Mouse (Mus musculus) intestine, embryonic 14.5 days (tissue): ENCODE measurements around the gene Olfr628. TPM values are rescaled to one million over a fixed set of nuclear protein-coding genes. Genes with fewer than 3 reads are reported as not detected.
"Not testable (repeated sequence)": the region's sequence is repeated elsewhere in the genome, so short reads cannot be mapped to it uniquely, and the experiment has no call there.

Experiments
- ATAC-seq: fragments of 200-750 bp; cut with Nextera tagmentation; replicated peaks from 2 replicates; pipeline ENCODE4 v1.8.0; 2017; ENCODE audit warnings: low read depth, moderate number of reproducible peaks, moderate TSS enrichment, moderate library complexity; ENCODE audit not compliant: low FRiP score, low TSS enrichment
- DNase-seq: peaks from one replicate; pipeline ENCODE4 v3.0.0-alpha.2; 2018; ENCODE audit warnings: low spot score
- H3K27ac ChIP-seq: fragments of 300-500 bp; sonication (generic); 2 replicates; pipeline ENCODE4 v1.5.1; 2014; ENCODE audit warnings: low read depth, mild to moderate bottlenecking, control low read depth
- H3K27me3 ChIP-seq: fragments of 300-500 bp; sonication (generic); replicated peaks from 2 replicates; pipeline ENCODE4 v1.6.1; 2014; ENCODE audit warnings: low read length, control low read depth; ENCODE audit not compliant: control insufficient read depth, insufficient read depth
- H3K36me3 ChIP-seq: fragments of 300-500 bp; sonication (generic); 2 replicates; pipeline ENCODE4 v1.6.1; 2014; ENCODE audit warnings: low read length, control low read depth; ENCODE audit not compliant: control insufficient read depth, insufficient read depth
- H3K4me1 ChIP-seq: fragments of 300-500 bp; sonication (generic); replicated peaks from 2 replicates; pipeline ENCODE4 v1.6.1; 2014; ENCODE audit warnings: low read length, control low read depth, mixed read lengths; ENCODE audit not compliant: control insufficient read depth, insufficient read depth
- H3K4me2 ChIP-seq: fragments of 300-500 bp; sonication (generic); 2 replicates; pipeline ENCODE4 v1.6.1; 2014; ENCODE audit warnings: low read length
- H3K4me3 ChIP-seq: fragments of 300-500 bp; sonication (generic); 2 replicates; pipeline ENCODE4 v1.5.1; 2014; ENCODE audit warnings: low read depth, low read length, control low read depth, mixed read lengths
- H3K9ac ChIP-seq: fragments of 300-500 bp; sonication (generic); 2 replicates; pipeline ENCODE4 v1.6.1; 2014; ENCODE audit warnings: mild to moderate bottlenecking, low read length
- H3K9me3 ChIP-seq: fragments of 300-500 bp; sonication (generic); 2 replicates; pipeline ENCODE4 v1.6.1; 2016; ENCODE audit warnings: low read length, control low read depth; ENCODE audit not compliant: control insufficient read depth
- WGBS: fragments of 180-500 bp; shearing (Covaris S2); extraction: QIAGEN DNeasy Blood & Tissue Kit; methylation state at CpG from one replicate; pipeline ENCODE4 v1.1.7; 2014; 5-methylcytosine and 5-hydroxymethylcytosine counted together
- polyA plus RNA-seq: library from polyadenylated mRNA; unstranded; fragments of >200 nt; fragmentation: Nextera tagmentation; extraction: Ambion mirVana; gene quantifications from 2 replicates; pipeline ENCODE4 v1.2.1, GENCODE M21; 2014

Gene Olfr628
- polyA plus RNA-seq, 1 experiment from 2014 or later = not detected

DNA sequence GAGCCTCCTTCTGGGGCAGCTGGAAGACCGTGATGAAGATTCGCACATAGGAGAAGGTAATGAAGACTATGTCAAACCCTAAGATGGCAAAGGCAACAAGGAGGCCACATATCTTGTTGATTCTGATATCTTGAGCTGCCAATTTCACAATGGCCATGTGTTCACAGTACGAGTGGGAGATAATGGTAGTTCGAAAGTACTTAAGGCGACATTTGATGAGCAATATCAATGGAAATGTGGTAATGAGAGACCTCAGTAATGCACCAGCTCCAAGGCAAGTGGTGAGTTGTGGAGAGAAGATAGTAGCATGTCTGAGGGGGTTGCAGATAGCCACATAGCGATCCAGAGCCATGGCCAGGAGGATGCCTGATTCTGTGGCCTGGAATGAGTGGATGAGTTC lies 37.5 kb downstream of the Olfr628 start:
- not testable (repeated sequence) for H3K27ac ChIP-seq, H3K4me3 ChIP-seq, H3K27me3 ChIP-seq, H3K9me3 ChIP-seq, H3K4me2 ChIP-seq, ATAC-seq, H3K9ac ChIP-seq, DNase-seq, H3K36me3 ChIP-seq, H3K4me1 ChIP-seq
- WGBS = 94% methylated on average over 6 of the region's 6 CpGs

DNA sequence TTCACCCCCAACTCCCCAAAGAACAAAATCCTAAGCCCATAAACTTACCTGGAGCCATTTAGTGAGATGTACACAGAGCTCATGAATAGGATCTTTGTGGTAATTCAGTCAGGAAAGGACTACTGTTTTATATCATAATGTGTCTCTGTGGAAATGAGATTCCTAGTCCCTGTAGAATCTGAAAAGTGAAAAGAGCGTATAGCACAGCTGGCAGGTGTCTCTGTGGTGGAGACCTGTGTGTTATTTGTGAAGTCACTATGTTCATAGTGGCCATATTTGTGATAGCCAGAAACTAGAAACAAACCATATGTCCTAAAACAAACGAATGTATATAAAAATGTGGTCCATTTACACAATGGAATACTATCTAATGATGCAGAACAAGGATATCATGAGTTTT lies 41.3 kb downstream of the Olfr628 start, which contains the start of gene Olfr69:
Olfr69 (minus strand) TSS at position 101 of the 400 bp plus-strand sequence.
- no peak for ATAC-seq
- Histone ChIP-seq H3K4me1 (no peaks in the 10 kb centered on the region), H3K4me2 (no peak within 1 kb of the TSS), H3K4me3 (no peak within 1 kb of the TSS), H3K9ac (no peak within 1 kb of the TSS), H3K27me3 (no peaks in the 10 kb centered on the region), H3K9me3 (no peaks in the 10 kb centered on the region), H3K36me3 (no peaks in the 10 kb centered on the region), H3K27ac (no peak within 1 kb of the TSS)
- WGBS = 81% methylated on average over 2 of the region's 2 CpGs
- DNase-seq = no peak

DNA sequence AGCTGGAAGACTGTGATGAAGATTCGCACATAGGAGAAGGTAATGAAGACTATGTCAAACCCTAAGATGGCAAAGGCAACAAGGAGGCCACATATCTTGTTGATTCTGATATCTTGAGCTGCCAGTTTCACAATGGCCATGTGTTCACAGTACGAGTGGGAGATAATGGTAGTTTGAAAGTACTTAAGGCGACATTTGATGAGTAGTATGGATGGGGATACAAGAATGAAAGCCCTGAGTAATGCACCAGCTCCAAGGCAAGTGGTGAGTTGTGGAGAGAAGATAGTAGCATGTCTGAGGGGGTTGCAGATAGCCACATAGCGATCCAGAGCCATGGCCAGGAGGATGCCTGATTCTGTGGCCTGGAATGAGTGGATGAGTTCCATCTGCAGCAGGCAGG lies 47.5 kb downstream of the Olfr628 start:
- H3K9me3 ChIP-seq, H3K4me1 ChIP-seq, ATAC-seq, H3K27ac ChIP-seq, H3K27me3 ChIP-seq, H3K36me3 ChIP-seq, H3K4me3 ChIP-seq, DNase-seq, H3K4me2 ChIP-seq, H3K9ac ChIP-seq: not testable (repeated sequence)
- 79% methylated on average over 4 of the region's 4 CpGs for WGBS

DNA sequence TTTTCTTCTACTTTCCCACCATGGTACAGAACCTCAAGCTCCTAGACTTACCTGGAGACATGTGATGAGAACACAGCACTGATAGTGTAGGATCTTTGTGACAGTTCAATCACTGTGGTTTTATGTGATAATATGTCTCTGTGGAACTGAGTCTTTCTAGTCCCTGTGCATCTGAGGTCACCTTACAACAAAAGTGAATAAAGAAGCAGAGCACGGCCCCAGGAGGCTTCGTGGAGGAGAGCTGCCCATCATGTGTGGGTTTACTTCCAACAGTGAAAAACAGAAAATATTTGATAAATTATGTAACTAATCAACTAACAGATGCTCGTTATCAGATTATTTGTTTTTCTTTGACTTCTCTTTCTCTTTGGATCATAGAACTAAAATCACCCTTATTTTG lies 49.4 kb downstream of the Olfr628 start, which contains the start of gene Olfr68:
Olfr68 (minus strand) TSS at position 101 of the 400 bp plus-strand sequence.
- no peak within 1 kb of the TSS for H3K27ac ChIP-seq
- no peak for DNase-seq
- no peak for ATAC-seq
- no peak within 1 kb of the TSS for H3K4me2 ChIP-seq
- H3K9me3 ChIP-seq = no peaks in the 10 kb centered on the region
- H3K9ac ChIP-seq = no peak within 1 kb of the TSS
- no peaks in the 10 kb centered on the region for H3K4me1 ChIP-seq
- 75% methylated on average over 3 of the region's 3 CpGs for WGBS
- no peaks in the 10 kb centered on the region for H3K36me3 ChIP-seq
- no peaks in the 10 kb centered on the region for H3K27me3 ChIP-seq
- no peak within 1 kb of the TSS for H3K4me3 ChIP-seq

Other genes starting within 250 kb of the Olfr628 start
- not detected in 2 replicates for gene Olfr609, start 232.3 kb upstream of the Olfr628 start, polyA plus RNA-seq
- gene Olfr610, start 218.3 kb upstream of the Olfr628 start, polyA plus RNA-seq = not detected in 2 replicates
- gene Olfr611, start 209.5 kb upstream of the Olfr628 start, polyA plus RNA-seq = not detected in 2 replicates
- gene Olfr612, start 187.7 kb upstream of the Olfr628 start, polyA plus RNA-seq = not detected in 2 replicates
- gene Olfr613, start 182.3 kb upstream of the Olfr628 start, polyA plus RNA-seq = not detected in 2 replicates
- not detected in 2 replicates for gene Olfr615, start 174.3 kb upstream of the Olfr628 start, polyA plus RNA-seq
- not detected in 2 replicates for gene Olfr616, start 161.2 kb upstream of the Olfr628 start, polyA plus RNA-seq
- gene Olfr617, start 157.3 kb upstream of the Olfr628 start, polyA plus RNA-seq = not detected in 2 replicates
- not detected in 2 replicates for gene Olfr618, start 140.3 kb upstream of the Olfr628 start, polyA plus RNA-seq
- not detected in 2 replicates for gene Olfr619, start 129.8 kb upstream of the Olfr628 start, polyA plus RNA-seq
- gene Olfr620, start 117.8 kb upstream of the Olfr628 start, polyA plus RNA-seq = not detected in 2 replicates
- gene Olfr622, start 87.7 kb upstream of the Olfr628 start, polyA plus RNA-seq = not detected in 2 replicates
- gene Olfr623, start 66.7 kb upstream of the Olfr628 start, polyA plus RNA-seq = not detected in 2 replicates
- 0.03 TPM in 1 of 2 replicates, not detected in the other for gene Olfr624, start 59.2 kb upstream of the Olfr628 start, polyA plus RNA-seq
- not detected in 2 replicates for gene Olfr625-ps1, start 47.7 kb upstream of the Olfr628 start, polyA plus RNA-seq
- gene Olfr243, start 15.7 kb upstream of the Olfr628 start, polyA plus RNA-seq = not detected in 2 replicates
- not detected in 2 replicates for gene Olfr629, start 14.6 kb downstream of the Olfr628 start, polyA plus RNA-seq
- gene Olfr630, start 27.0 kb downstream of the Olfr628 start, polyA plus RNA-seq = not detected in 2 replicates
- not detected in 2 replicates for gene Olfr69, start 41.2 kb downstream of the Olfr628 start, polyA plus RNA-seq
- not detected in 2 replicates for gene Olfr68, start 49.3 kb downstream of the Olfr628 start, polyA plus RNA-seq
- gene Olfr67, start 61.4 kb downstream of the Olfr628 start, polyA plus RNA-seq = not detected in 2 replicates
- 1,233 and 1,868 TPM in 2 replicates for gene Hbb-bt, start 83.6 kb downstream of the Olfr628 start, polyA plus RNA-seq
- 2,953 and 4,508 TPM in 2 replicates for gene Hbb-bs, start 97.7 kb downstream of the Olfr628 start, polyA plus RNA-seq
- gene Hbb-bh2, start 110.1 kb downstream of the Olfr628 start, polyA plus RNA-seq = not detected in 2 replicates
- 4.9 and 8.3 TPM in 2 replicates for gene Hbb-bh1, start 112.8 kb downstream of the Olfr628 start, polyA plus RNA-seq
- gene Hbb-y, start 122.8 kb downstream of the Olfr628 start, polyA plus RNA-seq = 727 and 736 TPM in 2 replicates
- gene Olfr66, start 155.9 kb downstream of the Olfr628 start, polyA plus RNA-seq = not detected in 2 replicates
- not detected in 2 replicates for gene Olfr64, start 164.1 kb downstream of the Olfr628 start, polyA plus RNA-seq
- gene Olfr65, start 173.1 kb downstream of the Olfr628 start, polyA plus RNA-seq = not detected in 2 replicates
- gene Olfr631, start 198.5 kb downstream of the Olfr628 start, polyA plus RNA-seq = not detected in 2 replicates
- gene Olfr632, start 204.0 kb downstream of the Olfr628 start, polyA plus RNA-seq = not detected in 2 replicates
- not detected in 2 replicates for gene Olfr633, start 214.1 kb downstream of the Olfr628 start, polyA plus RNA-seq
- gene Olfr635, start 240.8 kb downstream of the Olfr628 start, polyA plus RNA-seq = not detected in 2 replicates